Mouse (Mus musculus) right cerebral cortex, adult 2 months (tissue): ENCODE results near the gene Polr3c.
"Not testable (repeated sequence)": the region's sequence is repeated elsewhere in the genome, so short reads cannot be mapped to it uniquely, and the experiment has no call there.

Source experiments
- DNase-seq, 2 experiments: peaks; one replicate each; pipeline ENCODE4 v3.0.0; 2021 to 2022; ENCODE audit warnings: low spot score in 2 of 2

The Polr3c gene

GRCm38 (mm10) chr3:96727343-96727827 is at the start of gene Polr3c, which contains the start of gene Rnf115:
Polr3c (minus strand) TSS chr3:96727628.
Rnf115 (plus strand) TSS chr3:96727664.
- DNase-seq: peak; percentile 92 to 93

DNA sequence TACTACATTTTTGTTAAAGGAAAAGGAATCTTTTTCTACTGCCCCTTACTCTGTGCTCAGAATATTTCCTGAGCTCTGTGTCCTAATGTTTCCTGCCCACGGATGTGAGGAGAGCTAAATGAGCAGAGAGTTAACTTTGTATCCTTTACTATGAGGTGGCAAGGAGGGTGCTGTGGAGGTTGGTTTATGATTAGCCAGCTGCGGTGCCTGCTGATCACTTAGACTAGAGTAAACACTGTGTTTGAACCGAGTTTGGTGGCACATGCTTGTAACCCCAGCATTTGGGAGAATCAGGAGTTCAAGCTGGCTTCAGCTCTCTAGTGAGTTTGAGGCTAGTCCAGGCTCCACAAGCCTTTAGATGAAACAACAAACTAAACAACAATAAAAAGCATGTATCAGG is 49.7 kb upstream of the Polr3c start:
- DNase-seq: no peak

GRCm38 (mm10) chr3:96772949-96773348 is 45.5 kb upstream of the Polr3c start:
- DNase-seq: no peak

DNA sequence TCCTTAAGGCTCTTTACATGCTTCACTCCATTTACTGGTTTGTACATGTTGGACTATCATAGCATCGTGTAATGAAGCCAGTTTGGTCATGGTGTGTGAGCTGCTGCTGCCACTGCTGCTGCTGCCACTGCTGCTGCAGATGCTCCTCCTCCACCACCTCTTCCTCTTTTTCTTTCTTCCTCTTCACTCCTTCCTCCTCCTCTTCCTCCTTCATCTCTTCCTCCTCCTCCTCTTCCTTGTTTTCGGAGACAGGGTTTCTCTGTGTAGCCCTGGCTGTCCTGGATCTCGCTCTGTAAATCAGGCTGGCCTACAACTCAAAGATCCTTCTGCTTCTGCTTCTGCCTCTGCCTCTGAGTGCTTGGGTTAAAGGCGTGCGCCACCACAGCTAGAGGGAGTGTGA is 42.5 kb upstream of the Polr3c start:
- DNase-seq: no peak

DNA sequence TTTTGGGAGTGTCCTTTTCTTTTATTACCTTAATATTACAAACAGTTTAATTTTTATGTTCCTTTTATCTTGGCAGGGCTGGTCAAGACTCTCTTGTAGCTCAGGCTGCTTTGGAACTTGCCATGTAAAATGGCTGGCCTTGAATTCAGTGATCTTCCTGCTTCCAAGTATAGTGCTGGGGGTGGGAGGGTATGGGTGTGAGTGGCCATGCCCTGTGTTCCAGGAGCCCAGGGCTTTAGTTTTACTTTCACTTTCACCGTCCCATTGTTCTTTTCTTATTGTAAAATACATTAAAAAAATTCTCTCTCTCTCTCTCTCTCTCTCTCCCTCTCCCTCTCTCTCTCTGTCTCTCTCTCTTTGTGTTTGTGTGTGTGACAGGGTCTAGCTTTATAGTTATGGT is 37.1 kb upstream of the Polr3c start:
- DNase-seq: no peak

DNA sequence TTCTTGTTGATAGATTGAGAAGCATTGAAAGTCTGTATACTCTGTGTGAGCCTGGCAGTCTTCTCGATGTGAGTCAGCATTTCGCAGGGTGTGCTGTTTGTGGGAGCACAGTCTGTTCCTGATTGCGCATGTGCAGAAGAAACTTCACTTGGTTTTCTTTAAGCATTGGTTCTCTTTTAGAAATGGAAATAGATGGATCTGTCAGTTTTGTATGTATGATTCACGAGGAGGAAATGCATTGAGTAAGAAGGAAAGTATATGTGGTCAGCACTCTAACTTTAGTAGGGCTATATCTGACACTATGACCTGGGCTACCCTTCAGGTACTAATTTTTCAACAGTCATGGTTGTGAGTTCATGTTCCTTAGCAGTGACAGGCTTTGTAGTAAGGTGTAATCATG is 32.3 kb upstream of the Polr3c start:
- DNase-seq: peak; percentile 39 to 41

- DNase-seq: no peak
These were observed 30.3 kb upstream of the Polr3c start for GRCm38 (mm10) chr3:96757691-96758090.

DNA sequence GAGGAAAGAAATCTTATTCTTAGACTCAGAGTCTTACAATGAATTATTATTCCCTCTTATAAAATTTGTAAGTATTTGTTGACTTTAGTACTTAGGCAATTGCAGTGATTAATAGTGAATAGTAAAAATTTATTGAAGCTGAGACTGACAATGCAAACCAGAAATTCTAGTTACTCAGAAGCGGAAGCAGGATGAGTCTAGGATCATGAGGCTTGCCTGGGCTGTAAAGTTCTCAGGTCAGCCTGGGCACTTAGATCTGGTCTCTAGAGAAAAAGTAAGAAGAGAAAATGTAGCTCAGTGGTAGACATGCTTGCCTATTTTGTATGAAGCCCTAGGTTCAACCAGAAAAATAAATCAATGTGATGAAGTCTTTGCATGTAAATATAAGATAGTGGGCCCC is 28.5 kb upstream of the Polr3c start:
- DNase-seq: no peak

DNA sequence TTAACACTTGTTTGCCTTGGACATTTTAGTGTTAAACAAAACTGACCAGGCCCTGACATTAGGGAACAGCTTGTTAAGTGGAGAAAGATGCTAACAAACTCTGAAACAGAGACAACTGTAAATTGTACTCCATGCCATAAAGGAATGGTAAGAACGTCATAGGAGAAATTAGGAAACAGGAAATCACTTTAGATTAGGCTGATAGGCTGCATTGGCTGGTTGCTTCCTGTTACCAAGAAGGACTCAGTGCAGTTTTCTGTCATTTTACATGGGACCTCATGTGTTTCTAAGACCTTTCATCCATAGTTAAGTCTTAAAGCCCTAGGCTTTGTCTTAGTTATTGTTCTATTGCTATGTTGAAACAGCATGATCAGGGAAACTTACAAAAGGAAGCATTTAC is 19.4 kb upstream of the Polr3c start:
- no peak for DNase-seq

DNA sequence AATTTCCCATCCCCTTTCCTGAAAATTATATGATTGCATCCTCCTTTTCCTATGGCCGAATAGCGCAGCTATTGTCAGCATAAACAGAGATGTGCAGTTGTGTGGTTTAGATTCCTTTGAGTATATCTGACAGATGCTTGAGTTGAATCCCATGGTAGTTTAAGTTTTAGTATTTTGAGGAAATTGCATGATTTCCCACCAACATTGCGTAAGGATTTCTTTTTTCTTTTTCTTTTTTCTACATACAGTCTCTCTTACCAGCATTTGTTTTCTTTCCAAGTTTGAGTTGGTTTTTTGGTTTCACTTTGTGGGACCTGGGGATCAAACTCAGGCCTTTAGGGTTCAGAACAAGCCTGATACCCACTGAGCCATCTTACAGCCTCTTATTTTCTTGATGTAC is 16.9 kb upstream of the Polr3c start:
- no peak for DNase-seq

- DNase-seq: not testable (repeated sequence)
These were observed 12.9 kb upstream of the Polr3c start for GRCm38 (mm10) chr3:96740279-96740678.

DNA sequence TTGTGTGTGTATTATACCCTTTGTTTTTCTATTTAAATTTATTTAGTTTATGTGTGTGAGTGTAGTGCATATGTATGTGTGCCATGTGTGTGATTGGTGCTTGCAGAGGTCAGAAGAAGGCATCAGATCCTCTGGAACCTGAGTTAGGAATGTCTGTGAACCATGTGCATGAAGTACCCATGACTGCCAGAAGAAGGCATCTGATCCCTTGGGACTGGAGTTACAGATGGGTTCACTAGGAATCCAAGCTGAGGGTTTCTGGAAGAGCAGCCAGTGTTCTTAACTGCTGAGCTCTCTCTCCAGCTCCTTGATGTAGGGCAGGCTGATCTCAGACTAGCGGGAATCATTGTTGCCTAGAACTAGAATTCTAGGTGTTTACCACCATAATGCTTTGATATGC is 10.6 kb upstream of the Polr3c start:
- DNase-seq: no peak

- DNase-seq: no peak
These were observed 9.7 kb upstream of the Polr3c start for GRCm38 (mm10) chr3:96737013-96737740.

- DNase-seq: no peak
These were observed 7.8 kb upstream of the Polr3c start for GRCm38 (mm10) chr3:96735200-96735599.

- no peak for DNase-seq
These were observed 6.6 kb upstream of the Polr3c start for GRCm38 (mm10) chr3:96733984-96734383.

DNA sequence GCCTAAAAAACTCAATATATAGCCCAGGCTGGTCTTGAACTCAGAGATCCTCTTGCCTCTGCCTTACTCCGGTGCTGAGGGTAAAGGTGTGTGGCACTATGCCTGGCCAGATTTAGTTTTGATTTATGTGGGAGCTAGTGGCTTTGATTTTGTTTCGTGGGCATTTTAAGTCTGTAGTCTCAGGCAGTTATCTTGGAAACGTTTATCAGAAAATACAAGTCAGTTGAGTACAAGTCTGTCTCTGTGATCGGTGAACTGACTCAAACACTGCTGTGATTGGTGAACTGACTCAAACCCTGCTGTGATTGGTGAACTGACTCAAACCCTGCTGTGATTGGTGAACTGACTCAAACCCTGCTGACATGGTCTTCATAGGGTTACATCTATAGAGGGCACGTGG is 3.4 kb upstream of the Polr3c start:
- no peak for DNase-seq

DNA sequence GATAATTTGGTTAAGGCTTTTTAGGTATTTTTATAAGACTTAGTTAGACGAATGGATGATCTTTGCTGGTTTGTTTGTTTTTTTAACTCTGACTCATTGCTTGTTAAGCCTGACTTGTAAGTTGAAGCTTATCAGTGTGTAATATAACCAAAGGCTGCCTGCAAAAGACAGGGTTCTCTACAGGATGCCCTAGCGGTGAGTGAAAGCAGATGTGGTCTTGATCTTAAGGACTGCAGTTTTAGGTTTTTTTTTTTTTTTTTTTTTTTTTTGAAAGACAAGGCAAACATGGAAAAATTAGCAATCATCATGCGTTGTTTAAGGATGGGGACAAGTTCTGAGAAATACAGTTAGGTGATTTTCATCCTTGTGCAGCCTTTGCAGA is 2.0 kb upstream of the Polr3c start:
- DNase-seq: no peak

DNA sequence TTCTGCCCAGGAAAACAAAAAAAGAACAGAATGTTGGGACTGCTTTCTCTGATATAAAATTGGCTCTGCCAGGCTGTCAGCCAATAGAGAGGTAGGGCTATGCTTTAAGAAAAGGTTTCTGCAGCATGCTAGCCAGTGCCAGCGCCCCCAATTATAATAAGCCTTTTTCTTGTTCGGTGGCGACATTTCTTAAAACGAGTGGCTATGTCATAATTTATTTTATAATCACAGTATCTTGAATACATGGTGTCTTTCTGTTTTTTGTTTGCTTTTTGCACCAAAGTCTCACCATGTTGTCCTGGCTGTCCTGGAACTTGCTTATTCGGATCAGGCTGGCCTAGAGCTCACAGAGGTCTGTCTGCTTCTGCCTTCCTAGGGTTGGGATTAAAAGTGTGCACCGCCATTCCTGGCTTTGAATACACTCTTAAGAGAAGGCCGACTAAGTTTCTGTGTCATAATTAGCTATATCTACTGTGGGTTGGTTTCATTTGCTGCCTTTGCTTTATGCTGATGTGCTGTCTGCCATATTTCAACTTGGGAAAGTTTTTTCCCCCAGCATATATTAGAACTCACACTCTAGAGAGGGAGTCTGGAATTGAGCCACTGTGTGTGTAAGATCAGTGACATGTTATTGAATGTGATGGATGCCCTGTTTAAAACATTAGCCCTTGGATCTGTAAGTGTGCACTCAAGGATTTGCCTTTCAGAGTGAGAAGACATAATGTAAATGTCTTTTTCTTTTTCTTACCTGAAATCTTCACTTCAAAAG is 1.4 kb upstream of the Polr3c start:
- DNase-seq: peak in 1 of 2 experiments; percentile 26

DNA sequence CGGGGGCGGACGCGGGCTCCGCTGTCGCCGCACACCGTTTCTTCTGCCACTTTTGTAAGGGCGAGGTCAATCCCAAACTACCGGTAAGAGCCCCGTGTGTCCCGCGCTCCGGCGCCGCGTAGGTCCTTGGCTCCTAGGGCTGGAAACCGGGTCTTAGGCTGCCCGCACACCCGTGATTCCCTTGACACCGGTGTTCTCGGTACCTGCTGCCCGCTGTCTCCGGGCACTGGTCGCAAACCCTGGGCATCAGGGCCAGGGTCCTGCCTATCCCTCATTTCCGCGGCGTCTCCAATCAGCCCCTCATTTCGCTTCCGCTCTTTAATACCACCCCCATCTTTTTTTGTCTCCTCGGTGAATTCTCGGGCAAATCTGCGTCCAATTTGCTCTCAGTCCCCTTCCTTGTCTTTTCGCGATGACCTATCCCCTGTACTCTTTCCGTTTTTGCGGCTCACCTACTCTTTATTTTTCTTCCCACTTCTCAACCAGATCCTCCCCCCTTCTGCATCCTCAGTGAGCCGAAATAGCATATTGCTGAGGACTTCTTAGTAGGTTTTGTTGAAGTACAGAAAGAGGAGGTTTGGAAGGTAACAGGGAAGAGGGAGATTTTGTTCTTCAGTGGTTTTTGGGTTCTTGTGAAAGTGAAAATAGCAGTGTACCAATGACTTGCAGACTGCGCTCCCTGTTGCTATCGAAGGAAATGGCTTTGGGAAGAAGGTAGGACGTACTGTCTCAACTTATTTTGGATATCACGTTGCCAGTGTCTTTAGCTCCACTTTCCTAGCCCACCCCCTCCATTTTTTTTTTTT is 603 bp upstream of the Polr3c start:
- DNase-seq: peak; percentile 20 to 23

GRCm38 (mm10) chr3:96719173-96719572 is 8.3 kb downstream of the Polr3c start:
- DNase-seq: peak; percentile 47 to 49

DNA sequence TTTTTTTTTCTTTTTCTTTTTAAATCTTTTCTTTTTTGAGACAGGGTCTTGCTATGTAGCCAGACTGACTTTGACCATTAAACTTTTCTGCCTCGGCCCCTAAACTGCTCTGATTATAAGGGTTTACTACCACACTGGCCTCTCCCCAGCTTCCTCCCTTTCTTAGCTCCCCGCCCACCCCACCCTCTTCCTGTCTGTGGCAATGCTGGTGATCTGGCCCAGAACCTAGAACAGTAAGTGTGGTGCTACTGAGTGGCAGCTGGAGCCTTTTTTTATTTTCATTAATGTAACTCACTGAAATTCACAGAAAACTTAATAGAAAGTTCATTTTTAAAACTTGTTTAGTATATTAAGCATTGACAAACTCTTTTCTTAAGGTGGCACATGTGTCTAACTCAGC is 11.6 kb downstream of the Polr3c start:
- DNase-seq: no peak

GRCm38 (mm10) chr3:96714286-96714685 is 13.1 kb downstream of the Polr3c start:
- DNase-seq: no peak
